Mouse (Mus musculus) embryonic fibroblast, embryonic 13.5 days (primary cell): ENCODE results near the gene Vash2.

Experiments
- CTCF ChIP-seq: IDR thresholded peaks from 2 replicates; pipeline ENCODE4 v1.5.1; 2011; ENCODE audit warnings: mild to moderate bottlenecking, control low read depth, low read length, moderate library complexity, borderline replicate concordance; ENCODE audit not compliant: insufficient read depth
- POLR2A ChIP-seq: IDR thresholded peaks from 2 replicates; pipeline ENCODE4 v1.6.1; 2011; ENCODE audit warnings: low read depth, mild to moderate bottlenecking, control low read depth, low read length, moderate library complexity

DNA sequence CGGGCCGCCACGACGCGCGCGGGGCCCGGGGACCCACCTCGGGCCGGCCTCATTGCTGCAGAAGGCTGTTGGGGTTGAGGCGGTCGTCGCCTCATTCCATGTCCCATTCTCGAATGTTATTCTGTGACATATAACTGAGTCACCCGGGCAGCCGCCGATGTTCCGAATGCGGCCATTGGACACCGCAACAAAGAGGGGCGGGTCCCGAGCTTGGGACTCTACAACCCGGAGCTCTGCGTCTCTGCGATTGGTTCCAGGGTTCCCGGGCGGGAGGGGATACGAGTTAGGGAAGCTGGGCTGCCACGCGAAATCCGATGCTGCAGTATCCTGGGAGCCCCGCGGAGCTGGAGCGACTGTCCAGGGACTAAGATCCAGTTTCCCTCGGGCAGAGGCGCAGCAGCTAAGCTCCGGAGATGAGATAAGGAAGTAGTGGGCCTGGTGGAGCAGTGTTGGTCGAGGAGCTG, at the start of gene Vash2:
- TF ChIP-seq POLR2A, result peak; percentile 81
- TF ChIP-seq CTCF, result no peak
